ENCODE assay signal across 24 mouse cellular contexts in the genomic region with DNA sequence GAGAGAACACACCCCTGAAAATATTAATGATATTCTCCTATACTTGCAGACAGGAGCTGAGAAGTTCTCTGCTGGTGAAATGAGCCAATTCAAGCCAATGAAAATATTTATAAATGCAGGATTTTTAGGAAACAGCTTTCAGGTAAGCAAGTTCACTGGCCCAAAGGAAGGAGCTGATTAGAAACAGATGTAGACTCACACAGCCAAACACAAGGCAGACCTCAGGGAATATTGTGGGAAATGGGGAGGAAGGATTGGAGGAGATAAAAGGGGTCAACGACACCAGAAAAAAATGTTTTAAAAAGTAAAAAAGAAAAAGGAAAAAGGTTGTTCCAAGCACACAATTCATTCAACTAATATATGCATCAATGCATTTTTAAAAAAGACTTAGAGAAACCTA.
DNase-seq lines count a peak whose midpoint lies in the region; ATAC-seq and TF ChIP-seq lines count a peak whose summit lies in the region.
"Had no signal": no experiment of that assay in that cellular context is flagged by ENCODE, and none has a peak within 500 bp of the region (broad histone marks: within the 10 kb centered on the region; RNA-seq: fewer than 3 reads in every experiment).

No protein-coding gene starts in this region.

- intact Hi-C loops in left cerebral cortex, adult 2 months (cut with DNase I) = no loop called here

- TF ChIP-seq CTCF in left cerebral cortex, adult 2 months (IDR thresholded peaks at IDR 0.05) = no peak

- TF ChIP-seq POLR2A in limb, embryonic 14.5 days (IDR thresholded peaks at IDR 0.05; ENCODE audit: borderline replicate concordance, extremely low read depth, insufficient read depth, insufficient read length) = no peak

- no peaks in the 10 kb centered on the region for H3K9me3 ChIP-seq in embryonic facial prominence, embryonic 14.5 days (ENCODE audit: control insufficient read depth, low read length)
- H3K9me3 ChIP-seq in limb, embryonic 14.5 days (ENCODE audit: control insufficient read depth, low read length) = no peaks in the 10 kb centered on the region
- H3K9me3 ChIP-seq: embryonic facial prominence, embryonic 15.5 days; forebrain, embryonic 15.5 days; heart, embryonic 10.5 days; hindbrain, embryonic 12.5 days; intestine, embryonic 15.5 days had no signal

- no peaks in the 10 kb centered on the region for H3K4me1 ChIP-seq in embryonic facial prominence, embryonic 14.5 days (ENCODE audit: control insufficient read depth, insufficient read depth, low read length)
- peaks cover 5% of the 10 kb centered on the region; the same call in 1 of the 2 replicates for H3K4me1 ChIP-seq in limb, embryonic 14.5 days (ENCODE audit: control insufficient read depth, insufficient read depth, low read length)
- H3K4me1 ChIP-seq: embryonic facial prominence, embryonic 15.5 days; forebrain, embryonic 15.5 days; hindbrain, embryonic 12.5 days; intestine, embryonic 15.5 days had no signal

- H3K4me3 ChIP-seq in embryonic facial prominence, embryonic 14.5 days (ENCODE audit: low read depth, low read length) = no peak overlapping the region
- no peak overlapping the region for H3K4me3 ChIP-seq in limb, embryonic 14.5 days (replicated peaks; ENCODE audit: low read length)
- no peak overlapping the region for H3K4me3 ChIP-seq in left cerebral cortex, adult 2 months
- H3K4me3 ChIP-seq: embryonic facial prominence, embryonic 15.5 days; erythroblast, embryonic 14.5 days; forebrain, embryonic 10.5 days; forebrain, embryonic 15.5 days; heart, embryonic 10.5 days; hindbrain, embryonic 12.5 days; intestine, embryonic 15.5 days had no signal

- H3K4me2 ChIP-seq in embryonic facial prominence, embryonic 14.5 days (ENCODE audit: low read depth, low read length) = no peak overlapping the region
- H3K4me2 ChIP-seq in limb, embryonic 14.5 days (replicated peaks; ENCODE audit: low read depth, low read length, severe bottlenecking) = no peak overlapping the region
- H3K4me2 ChIP-seq: embryonic facial prominence, embryonic 15.5 days; forebrain, embryonic 15.5 days; hindbrain, embryonic 12.5 days; intestine, embryonic 15.5 days had no signal

- H3K36me3 ChIP-seq in embryonic facial prominence, embryonic 14.5 days (ENCODE audit: control insufficient read depth, insufficient read depth, low read length) = no peaks in the 10 kb centered on the region
- H3K36me3 ChIP-seq in limb, embryonic 14.5 days (ENCODE audit: control insufficient read depth, insufficient read depth, low read length) = no peaks in the 10 kb centered on the region
- H3K36me3 ChIP-seq: embryonic facial prominence, embryonic 15.5 days; forebrain, embryonic 10.5 days; forebrain, embryonic 15.5 days; heart, embryonic 10.5 days; hindbrain, embryonic 12.5 days; intestine, embryonic 15.5 days had no signal

- H3K27me3 ChIP-seq in embryonic facial prominence, embryonic 14.5 days (replicated peaks; ENCODE audit: control insufficient read depth, insufficient read depth, low read length) = no peaks in the 10 kb centered on the region
- H3K27me3 ChIP-seq in limb, embryonic 14.5 days (ENCODE audit: control insufficient read depth, insufficient read depth, low read length) = no peaks in the 10 kb centered on the region
- H3K27me3 ChIP-seq: embryonic facial prominence, embryonic 15.5 days; forebrain, embryonic 15.5 days; hindbrain, embryonic 12.5 days; intestine, embryonic 15.5 days had no signal

- 24% methylated on average over 1 of the region's 1 CpGs for WGBS in embryonic facial prominence, embryonic 14.5 days
- WGBS in limb, embryonic 14.5 days = 12% methylated on average over 1 of the region's 1 CpGs

- H3K27ac ChIP-seq in embryonic facial prominence, embryonic 14.5 days (replicated peaks; ENCODE audit: low read depth, low read length) = no peak overlapping the region
- H3K27ac ChIP-seq in limb, embryonic 14.5 days (replicated peaks; ENCODE audit: low read depth, low read length) = no peak overlapping the region
- no peak overlapping the region for H3K27ac ChIP-seq in left cerebral cortex, adult 2 months
- H3K27ac ChIP-seq: embryonic facial prominence, embryonic 15.5 days; forebrain, embryonic 10.5 days; forebrain, embryonic 15.5 days; heart, embryonic 10.5 days; hindbrain, embryonic 12.5 days; intestine, embryonic 15.5 days had no signal

- no peak overlapping the region for H3K9ac ChIP-seq in embryonic facial prominence, embryonic 14.5 days (ENCODE audit: low read depth, low read length)
- H3K9ac ChIP-seq in limb, embryonic 14.5 days (ENCODE audit: low read depth, low read length, severe bottlenecking) = no peak overlapping the region
- H3K9ac ChIP-seq: embryonic facial prominence, embryonic 15.5 days; forebrain, embryonic 15.5 days; hindbrain, embryonic 12.5 days; intestine, embryonic 15.5 days had no signal

- DNase-seq in embryo, embryonic 10.5 days (ENCODE audit: low spot score) = peak; percentile 29
- DNase-seq in embryo, embryonic 11.5 days (ENCODE audit: low read depth, low spot score) = peak; percentile 13
- DNase-seq in embryonic facial prominence, embryonic 14.5 days (ENCODE audit: low spot score) = peak; percentile 30
- peak; percentile 16 for DNase-seq in limb, embryonic 14.5 days (ENCODE audit: low spot score)
- DNase-seq in left cerebral cortex, adult 2 months (ENCODE audit: extremely low spot score in 1 of 2, low spot score in 2 of 2) = no peak
- DNase-seq: adrenal gland, postnatal 10 days; cerebellum, adult 11 months; cerebellum, adult 8-10 months; cerebellum, postnatal 14 days; gastrocnemius, postnatal 25 days; heart, adult 18-20 months; heart, postnatal 10 days; heart, postnatal 4 days; kidney, adult 18-20 months had no signal

- ATAC-seq in embryonic facial prominence, embryonic 14.5 days (ENCODE audit: low read depth) = no peak
- no peak for ATAC-seq in limb, embryonic 14.5 days (ENCODE audit: low FRiP score, low read depth)
- ATAC-seq in granulocyte monocyte progenitor cell, adult 5-6 weeks (replicated peaks; ENCODE audit: poor library complexity, severe bottlenecking) = no peak
- no peak for ATAC-seq in inflammation-experienced regulatory T-cells, adult 6 months
- ATAC-seq: forebrain, embryonic 15.5 days; hindbrain, embryonic 16.5 days; intestine, embryonic 15.5 days had no signal

Comparison
In these comparisons a context has a peak if more than half of its experiments do, and no peak if none do; other contexts are left out.
1. DNase-seq: peak in embryo, embryonic 10.5 days (single experiment), embryo, embryonic 11.5 days (single experiment), embryonic facial prominence, embryonic 14.5 days (single experiment) and limb, embryonic 14.5 days (single experiment); none in left cerebral cortex, adult 2 months (0 of 2).